Mouse (Mus musculus): ENCODE data around the gene Fadd. TPM values are rescaled to one million over a fixed set of nuclear protein-coding genes. Genes with fewer than 3 reads are reported as not detected.

The Fadd gene
- 8.5 and 8.9 TPM in 2 replicates for polyA plus RNA-seq (2014; fragmentation: Nextera tagmentation; extraction: Ambion mirVana)

DNA sequence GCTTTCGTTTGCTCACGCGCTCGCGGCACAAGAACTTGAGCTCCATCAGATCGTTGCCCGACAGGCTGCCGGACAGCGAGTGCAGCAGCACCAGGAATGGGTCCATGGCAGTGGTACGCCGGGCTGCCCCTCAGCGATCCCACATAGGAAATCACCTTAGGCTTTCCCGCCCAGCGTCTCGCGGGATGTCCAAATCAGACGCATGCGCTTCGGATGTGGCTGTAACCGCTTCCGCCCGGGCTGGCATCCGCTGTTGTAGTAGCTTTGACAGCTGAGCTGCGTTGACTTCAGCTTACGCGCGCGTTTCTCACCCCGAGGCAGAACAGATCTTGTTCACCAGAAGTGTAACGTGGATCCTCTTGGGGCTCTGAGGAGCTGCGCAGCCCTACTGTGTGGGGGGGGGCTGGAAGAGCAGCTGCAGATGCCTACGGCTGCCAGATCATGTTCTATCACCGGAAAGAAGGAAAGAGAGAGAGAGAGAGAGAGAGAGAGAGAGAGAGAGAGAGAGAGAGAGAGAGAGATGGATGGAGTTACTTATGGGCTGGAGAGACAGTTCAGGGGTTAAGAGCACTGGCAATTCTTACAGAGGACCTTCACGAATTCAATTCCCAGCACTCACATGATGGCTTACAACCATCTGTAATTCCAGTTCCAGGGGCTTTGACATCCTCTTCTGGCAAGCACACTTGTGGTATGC, at the start of gene Fadd:
Gene Fadd, minus strand, starts transcription at position 180 of the 697 bp plus-strand sequence.
- 2% methylated on average over 34 of the region's 34 CpGs for WGBS
- no peaks in the 10 kb centered on the region for H3K9me3 ChIP-seq (ENCODE audit: control insufficient read depth, low read length)
- peak within 1 kb of the TSS; percentile 77 for H3K4me3 ChIP-seq (ENCODE audit: low read depth, low read length)

DNA sequence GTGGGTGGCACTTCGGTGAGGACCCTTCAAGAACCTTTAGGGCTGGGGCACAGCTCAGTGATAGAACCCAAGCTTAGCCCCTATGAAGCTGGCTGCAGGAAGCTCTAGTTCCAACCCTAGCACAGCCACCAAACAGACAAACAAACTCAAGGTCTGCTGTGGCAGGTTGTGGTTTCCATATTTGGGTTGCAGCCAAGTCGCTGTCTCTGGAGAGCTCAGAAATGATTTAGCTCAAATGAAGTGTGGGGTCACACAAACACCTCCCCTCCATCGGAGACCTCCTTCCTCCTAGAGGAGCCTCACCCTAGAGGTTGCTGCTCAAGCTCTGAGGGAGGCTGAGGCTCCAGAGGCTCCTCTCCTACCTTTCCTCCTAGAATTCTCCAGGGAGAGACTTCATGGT, 48.4 kb upstream of the Fadd start:
- Histone ChIP-seq H3K9ac (ENCODE audit: low read length) (no peak overlapping the region), H3K4me3 (ENCODE audit: low read depth, low read length) (no peak overlapping the region), H3K27me3 (ENCODE audit: control insufficient read depth, insufficient read depth, low read length) (peaks cover 20% of the 10 kb centered on the region; the same call in 1 of the 2 replicates), H3K27ac (ENCODE audit: low read depth, low read length) (peak overlapping the region; percentile 90; the same call in 1 of the 2 replicates), H3K4me2 (no peak overlapping the region), H3K36me3 (ENCODE audit: control insufficient read depth, insufficient read depth, low read length) (peaks cover 2% of the 10 kb centered on the region; the same call in 1 of the 2 replicates), H3K4me1 (ENCODE audit: control insufficient read depth, insufficient read depth, low read length) (peaks cover 39% of the 10 kb centered on the region), H3K9me3 (ENCODE audit: control insufficient read depth, low read length) (no peaks in the 10 kb centered on the region)
- WGBS, result 87% methylated on average over 3 of the region's 3 CpGs
- ATAC-seq (ENCODE audit: low FRiP score), result no peak
- DNase-seq (ENCODE audit: low spot score, missing footprints), result no peak

More for the DNA sequence above, at the start of gene Fadd:
- H3K27me3 ChIP-seq (ENCODE audit: control insufficient read depth, insufficient read depth, low read length), result 0 out of 2 replicates have a peak, but pooled peaks cover 2% of the 10 kb centered on the region
- H3K4me1 ChIP-seq (ENCODE audit: control insufficient read depth, insufficient read depth, low read length), result peaks cover 18% of the 10 kb centered on the region
- ATAC-seq (ENCODE audit: low FRiP score) (peak; percentile 85), DNase-seq (ENCODE audit: low spot score, missing footprints) (peak; percentile 99)
- H3K36me3 ChIP-seq (ENCODE audit: control insufficient read depth, insufficient read depth, low read length), result peaks cover 7% of the 10 kb centered on the region; the same call in 1 of the 2 replicates
- H3K9ac ChIP-seq (ENCODE audit: low read length), result peak within 1 kb of the TSS; percentile 82
- peak within 1 kb of the TSS; percentile 74 for H3K27ac ChIP-seq (ENCODE audit: low read depth, low read length)
- peak within 1 kb of the TSS; percentile 84 for H3K4me2 ChIP-seq

- Histone ChIP-seq H3K9ac (ENCODE audit: low read length) (no peak overlapping the region), H3K4me2 (no peak overlapping the region), H3K9me3 (ENCODE audit: control insufficient read depth, low read length) (no peaks in the 10 kb centered on the region), H3K4me1 (ENCODE audit: control insufficient read depth, insufficient read depth, low read length) (peaks cover 49% of the 10 kb centered on the region), H3K4me3 (ENCODE audit: low read depth, low read length) (no peak overlapping the region), H3K36me3 (ENCODE audit: control insufficient read depth, insufficient read depth, low read length) (no peaks in the 10 kb centered on the region), H3K27ac (ENCODE audit: low read depth, low read length) (peak overlapping the region; percentile 90), H3K27me3 (ENCODE audit: control insufficient read depth, insufficient read depth, low read length) (peaks cover 20% of the 10 kb centered on the region; the same call in 1 of the 2 replicates)
- WGBS, result 2% methylated on average over 3 of the region's 3 CpGs
- DNase-seq (ENCODE audit: low spot score, missing footprints) (peak; percentile 97), ATAC-seq (ENCODE audit: low FRiP score) (peak; percentile 89)
Observed at GRCm38 (mm10) chr7:144628334-144628915, 46.2 kb upstream of the Fadd start.

- Histone ChIP-seq H3K27ac (ENCODE audit: low read depth, low read length) (peak overlapping the region; percentile 90), H3K4me2 (no peak overlapping the region), H3K9ac (ENCODE audit: low read length) (peak overlapping the region; percentile 30; the same call in 1 of the 2 replicates), H3K27me3 (ENCODE audit: control insufficient read depth, insufficient read depth, low read length) (peaks cover 20% of the 10 kb centered on the region; the same call in 1 of the 2 replicates), H3K36me3 (ENCODE audit: control insufficient read depth, insufficient read depth, low read length) (no peaks in the 10 kb centered on the region), H3K4me1 (ENCODE audit: control insufficient read depth, insufficient read depth, low read length) (peaks cover 49% of the 10 kb centered on the region), H3K9me3 (ENCODE audit: control insufficient read depth, low read length) (peaks cover under 1% of the 10 kb centered on the region; the same call in 1 of the 2 replicates), H3K4me3 (ENCODE audit: low read depth, low read length) (no peak overlapping the region)
- ATAC-seq (ENCODE audit: low FRiP score) (peak; percentile 86), DNase-seq (ENCODE audit: low spot score, missing footprints) (peak; percentile 94)
- 7% methylated on average over 13 of the region's 13 CpGs for WGBS
Observed at GRCm38 (mm10) chr7:144627606-144628333, 45.5 kb upstream of the Fadd start.

- peaks cover 11% of the 10 kb centered on the region; the same call in 1 of the 2 replicates for H3K27me3 ChIP-seq (ENCODE audit: control insufficient read depth, insufficient read depth, low read length)
- H3K4me3 ChIP-seq (ENCODE audit: low read depth, low read length), result no peak overlapping the region
- H3K9me3 ChIP-seq (ENCODE audit: control insufficient read depth, low read length), result peaks cover 4% of the 10 kb centered on the region; the same call in 1 of the 2 replicates
- H3K9ac ChIP-seq (ENCODE audit: low read length), result no peak overlapping the region
- H3K27ac ChIP-seq (ENCODE audit: low read depth, low read length), result peak overlapping the region; percentile 90
- no peaks in the 10 kb centered on the region for H3K36me3 ChIP-seq (ENCODE audit: control insufficient read depth, insufficient read depth, low read length)
- H3K4me1 ChIP-seq (ENCODE audit: control insufficient read depth, insufficient read depth, low read length), result peaks cover 52% of the 10 kb centered on the region
- no peak for ATAC-seq (ENCODE audit: low FRiP score)
- DNase-seq (ENCODE audit: low spot score, missing footprints), result no peak
- H3K4me2 ChIP-seq, result no peak overlapping the region
- 79% methylated on average over 2 of the region's 2 CpGs for WGBS
Observed at GRCm38 (mm10) chr7:144626042-144626441, 43.8 kb upstream of the Fadd start.

GRCm38 (mm10) chr7:144620721-144621681, 38.7 kb upstream of the Fadd start:
- Histone ChIP-seq H3K27me3 (ENCODE audit: control insufficient read depth, insufficient read depth, low read length) (peaks cover under 1% of the 10 kb centered on the region; the same call in 1 of the 2 replicates), H3K36me3 (ENCODE audit: control insufficient read depth, insufficient read depth, low read length) (no peaks in the 10 kb centered on the region), H3K27ac (ENCODE audit: low read depth, low read length) (peak overlapping the region; percentile 14; the same call in 1 of the 2 replicates), H3K4me2 (no peak overlapping the region), H3K9me3 (ENCODE audit: control insufficient read depth, low read length) (peaks cover 4% of the 10 kb centered on the region; the same call in 1 of the 2 replicates), H3K4me1 (ENCODE audit: control insufficient read depth, insufficient read depth, low read length) (peaks cover 18% of the 10 kb centered on the region), H3K4me3 (ENCODE audit: low read depth, low read length) (no peak overlapping the region), H3K9ac (ENCODE audit: low read length) (no peak overlapping the region)
- ATAC-seq (ENCODE audit: low FRiP score) (peak; percentile 31; the same call in 1 of the 2 replicates), DNase-seq (ENCODE audit: low spot score, missing footprints) (no peak)
- 71% methylated on average over 22 of the region's 22 CpGs for WGBS

DNA sequence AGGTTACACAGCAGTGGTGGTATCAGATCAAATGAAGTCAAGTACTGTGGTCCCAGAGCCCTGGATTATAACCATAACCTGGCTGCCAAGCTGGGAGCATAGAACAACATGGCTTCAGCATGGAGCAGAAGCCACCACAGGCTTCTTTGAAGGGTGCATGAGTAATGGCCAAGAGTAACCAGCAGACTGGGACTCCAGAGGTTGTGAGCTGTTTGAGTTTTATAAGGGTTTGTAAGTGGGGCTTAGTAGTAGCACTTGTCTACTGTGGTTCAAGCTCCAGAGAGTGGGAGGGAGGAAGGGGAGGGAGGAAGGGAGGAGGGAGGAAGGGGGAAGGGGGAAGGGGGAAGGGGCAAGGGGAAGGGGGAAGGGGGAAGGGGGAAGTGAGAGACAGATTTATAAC, 38.1 kb upstream of the Fadd start:
- H3K27me3 ChIP-seq (ENCODE audit: control insufficient read depth, insufficient read depth, low read length), result no peaks in the 10 kb centered on the region; the same call in 1 of the 2 replicates
- no peak overlapping the region for H3K27ac ChIP-seq (ENCODE audit: low read depth, low read length)
- H3K4me1 ChIP-seq (ENCODE audit: control insufficient read depth, insufficient read depth, low read length), result peaks cover 16% of the 10 kb centered on the region
- H3K9me3 ChIP-seq (ENCODE audit: control insufficient read depth, low read length), result peaks cover 4% of the 10 kb centered on the region; the same call in 1 of the 2 replicates
- no peak for ATAC-seq (ENCODE audit: low FRiP score)
- no peak overlapping the region for H3K4me2 ChIP-seq
- H3K4me3 ChIP-seq (ENCODE audit: low read depth, low read length), result no peak overlapping the region
- DNase-seq (ENCODE audit: low spot score, missing footprints), result no peak
- no peak overlapping the region for H3K9ac ChIP-seq (ENCODE audit: low read length)
- no peaks in the 10 kb centered on the region for H3K36me3 ChIP-seq (ENCODE audit: control insufficient read depth, insufficient read depth, low read length)

DNA sequence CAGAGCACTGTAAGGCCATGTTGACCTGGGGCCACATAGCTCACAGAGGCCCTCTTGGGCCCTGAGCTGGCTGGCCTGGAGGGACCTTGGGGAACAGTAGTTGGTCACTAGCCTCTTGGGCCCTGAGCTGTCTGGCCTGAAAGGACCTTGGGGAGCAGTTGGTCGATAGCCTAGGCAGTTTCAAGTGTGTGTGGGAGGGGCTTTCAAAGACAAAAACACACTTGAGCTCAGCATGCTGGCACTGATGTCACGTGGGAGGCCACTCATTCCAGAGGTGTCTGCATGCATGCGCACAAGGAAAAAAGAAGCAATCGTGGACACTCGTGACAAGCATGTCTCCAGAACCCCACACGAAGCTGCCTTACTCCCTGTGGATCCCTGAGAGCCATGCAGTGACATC, 33.1 kb upstream of the Fadd start:
- H3K27me3 ChIP-seq (ENCODE audit: control insufficient read depth, insufficient read depth, low read length), result no peaks in the 10 kb centered on the region
- peaks cover 3% of the 10 kb centered on the region; the same call in 1 of the 2 replicates for H3K36me3 ChIP-seq (ENCODE audit: control insufficient read depth, insufficient read depth, low read length)
- DNase-seq (ENCODE audit: low spot score, missing footprints) (no peak), ATAC-seq (ENCODE audit: low FRiP score) (no peak)
- no peak overlapping the region for H3K27ac ChIP-seq (ENCODE audit: low read depth, low read length)
- H3K4me1 ChIP-seq (ENCODE audit: control insufficient read depth, insufficient read depth, low read length), result no peaks in the 10 kb centered on the region
- 83% methylated on average over 6 of the region's 6 CpGs for WGBS
- no peak overlapping the region for H3K9ac ChIP-seq (ENCODE audit: low read length)
- H3K4me3 ChIP-seq (ENCODE audit: low read depth, low read length), result no peak overlapping the region
- H3K4me2 ChIP-seq, result no peak overlapping the region
- no peaks in the 10 kb centered on the region for H3K9me3 ChIP-seq (ENCODE audit: control insufficient read depth, low read length)

All from midbrain, embryonic 11.5 days (tissue).